8 mouse cellular contexts compared by ENCODE assay signal in the genomic region with DNA sequence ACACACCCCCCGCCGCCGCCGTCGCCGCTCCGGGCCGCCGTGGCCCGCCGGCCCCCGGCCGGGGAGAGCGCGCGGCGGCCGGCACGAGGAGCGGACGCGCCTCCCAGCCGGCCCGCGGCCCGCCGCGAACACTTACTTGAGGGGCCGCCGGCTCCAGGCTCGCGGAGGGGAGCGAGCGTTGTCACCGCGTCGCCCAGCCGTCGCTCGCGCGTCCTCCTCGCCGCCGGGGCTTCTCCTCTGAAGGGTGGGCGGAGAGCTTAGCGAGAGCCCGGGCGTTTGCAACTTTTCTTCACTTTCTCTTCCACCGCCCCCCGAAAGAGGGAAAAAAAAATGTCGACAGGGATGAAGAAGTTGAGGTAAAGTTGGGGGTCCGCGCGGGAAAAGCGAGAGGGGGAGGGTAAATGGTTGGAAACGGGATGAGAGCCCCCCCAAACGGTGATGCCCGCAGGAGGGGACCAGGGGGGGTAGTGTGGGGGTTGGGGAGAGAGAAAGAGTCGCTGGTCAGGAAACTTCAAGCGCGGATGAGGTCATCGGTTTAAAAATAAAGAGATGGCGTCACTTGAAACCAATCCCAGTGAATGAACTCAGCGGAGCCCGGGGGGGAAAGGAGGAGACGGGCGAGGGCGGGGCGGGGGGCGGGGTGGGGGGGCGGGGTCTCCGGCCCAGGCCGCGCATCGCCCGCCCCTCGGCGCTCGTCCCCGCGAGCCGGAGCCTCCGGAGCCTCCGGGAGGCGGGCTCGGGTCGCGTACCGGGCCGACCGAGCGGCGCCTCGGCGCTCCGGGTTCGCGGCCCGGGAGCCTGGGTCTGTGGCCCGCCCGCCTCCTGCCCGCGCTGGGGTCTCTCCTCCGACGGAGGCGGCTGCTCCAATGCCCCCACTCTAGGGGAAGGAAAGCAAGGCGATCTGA. TPM values are rescaled to one million over a fixed set of nuclear protein-coding genes. Genes with fewer than 3 reads are reported as not detected.
A peak's percentile ranks its signal among the peaks of the same experiment; 100 is the strongest.
DNase-seq lines count a peak whose midpoint lies in the region; ATAC-seq lines count a peak whose summit lies in the region.

Gene Dusp16, minus strand, starts transcription at position 485 of the 905 bp plus-strand sequence.

- H3K9me3 ChIP-seq in hindbrain, embryonic 10.5 days: no peaks in the 10 kb centered on the region
- H3K9me3 ChIP-seq in lung, embryonic 15.5 days: no peaks in the 10 kb centered on the region

- H3K9ac ChIP-seq in lung, embryonic 15.5 days: peak within 1 kb of the TSS; percentile 84

- H3K27ac ChIP-seq in hindbrain, embryonic 10.5 days: peak within 1 kb of the TSS; percentile 97
- peak within 1 kb of the TSS; percentile 98 for H3K27ac ChIP-seq in lung, embryonic 15.5 days

- DNase-seq in NIH3T3 (ENCODE audit: low read depth): peak; percentile 99
- DNase-seq in cerebellum, adult 9-11 months: peak; percentile 92
- DNase-seq in frontal cortex, adult 2 months (ENCODE audit: extremely low spot score in 1 of 2, low spot score in 1 of 2): peak; percentile 81 to 93
- peak; percentile 89 for DNase-seq in hindbrain, embryonic 10.5 days (ENCODE audit: low spot score)
- DNase-seq in layer of hippocampus, adult 9-10 months (ENCODE audit: low spot score): peak; percentile 88
- DNase-seq in ovary, adult 18-20 months (ENCODE audit: low spot score): peak; percentile 85
- DNase-seq in thymus, postnatal 0 days (ENCODE audit: low spot score): peak; percentile 90

- WGBS in hindbrain, embryonic 10.5 days: under 1% methylated on average over 105 of the region's 108 CpGs
- WGBS in lung, embryonic 15.5 days: under 1% methylated on average over 64 of the region's 108 CpGs

- H3K4me3 ChIP-seq in hindbrain, embryonic 10.5 days: peak within 1 kb of the TSS; percentile 77
- H3K4me3 ChIP-seq in lung, embryonic 15.5 days: peak within 1 kb of the TSS; percentile 78

- no peaks in the 10 kb centered on the region for H3K36me3 ChIP-seq in hindbrain, embryonic 10.5 days
- no peaks in the 10 kb centered on the region for H3K36me3 ChIP-seq in lung, embryonic 15.5 days

- peak; percentile 91 for ATAC-seq in lung, embryonic 15.5 days (ENCODE audit: borderline replicate concordance, extremely low read depth, low FRiP score, low TSS enrichment)

- peaks cover 23% of the 10 kb centered on the region for H3K4me1 ChIP-seq in hindbrain, embryonic 10.5 days (replicated peaks)
- H3K4me1 ChIP-seq in lung, embryonic 15.5 days: peaks cover 17% of the 10 kb centered on the region

- H3K27me3 ChIP-seq in hindbrain, embryonic 10.5 days (ENCODE audit: insufficient read depth, poor library complexity, severe bottlenecking): peaks cover 12% of the 10 kb centered on the region
- no peaks in the 10 kb centered on the region for H3K27me3 ChIP-seq in lung, embryonic 15.5 days

- peak within 1 kb of the TSS; percentile 64 for H3K4me2 ChIP-seq in lung, embryonic 15.5 days

RNA-seq across cellular contexts. Expression of gene Dusp16, which starts in this region (rescaled TPM):
- polyA plus RNA-seq in frontal cortex, adult 2 months (2012; rRNA removed): 7.3 and 8.4 TPM in 2 replicates
- polyA plus RNA-seq in hindbrain, embryonic 10.5 days (2016; fragmentation: Nextera tagmentation; extraction: Ambion mirVana): 13.8 and 14.1 TPM in 2 replicates
- 10.5 and 11.6 TPM in 2 replicates for polyA plus RNA-seq in lung, embryonic 15.5 days (2015; fragmentation: Nextera tagmentation; extraction: Ambion mirVana)
- 6.6 and 7.5 TPM in 2 replicates for polyA plus RNA-seq in thymus, postnatal 0 days (2015; fragmentation: Nextera tagmentation; extraction: Ambion mirVana)

Comparison
In these comparisons a context has a peak if more than half of its experiments do, and no peak if none do; other contexts are left out.
1. Peak in every context shown above with its lines: DNase-seq, ATAC-seq, H3K4me3 ChIP-seq and H3K27ac ChIP-seq.